Mouse (Mus musculus) retina, embryonic 14.5 days (tissue): ENCODE data around the gene Cacna2d4.
"Not testable (repeated sequence)": the region's sequence is repeated elsewhere in the genome, so short reads cannot be mapped to it uniquely, and the experiment has no call there.

Source experiments
- DNase-seq: peaks from one replicate; pipeline ENCODE4 v3.0.0-alpha.2; 2015; ENCODE audit warnings: low spot score

Gene Cacna2d4

DNA sequence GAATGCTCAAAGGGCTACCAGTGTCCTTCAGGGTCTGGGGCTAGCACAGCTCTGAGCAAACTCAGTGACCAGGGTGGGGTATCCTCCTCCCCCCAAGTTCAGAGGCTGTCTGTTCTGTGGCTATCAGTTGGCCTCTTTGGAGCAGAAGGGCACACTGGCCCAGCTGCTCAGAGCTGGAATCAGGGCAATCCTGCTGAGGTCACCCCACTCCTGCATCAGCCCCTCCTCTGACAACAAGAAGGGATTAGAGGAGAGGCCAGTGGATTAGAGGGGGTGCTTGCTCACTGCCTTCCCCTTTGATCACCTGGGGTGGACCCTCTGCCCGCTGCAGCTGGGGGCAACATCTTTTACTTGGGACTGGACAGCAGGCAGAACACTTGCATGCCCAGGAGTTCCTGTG lies at the start of gene Cacna2d4:
Gene Cacna2d4 (plus strand): TSS at position 286 of the 400 bp plus-strand sequence.
- peak; percentile 30 for DNase-seq

DNA sequence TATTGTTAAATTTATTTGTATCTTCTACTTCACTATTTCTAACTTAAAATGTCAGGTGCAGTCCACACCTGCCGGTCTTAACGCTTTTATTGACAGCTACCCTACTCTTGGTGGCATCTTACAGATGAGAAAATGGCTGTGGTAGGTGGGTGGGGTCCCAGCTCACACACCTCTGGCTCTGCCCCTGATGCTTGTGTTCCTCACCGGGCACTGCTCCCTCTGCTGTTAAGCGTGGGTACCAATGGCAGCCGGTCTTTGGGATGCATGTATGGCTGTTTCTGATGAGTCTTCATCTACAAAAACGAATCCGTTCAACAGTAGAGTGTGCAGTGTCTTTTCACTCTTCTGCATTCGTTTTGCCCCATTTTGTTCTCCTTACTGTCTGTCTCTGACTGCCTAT lies 49.7 kb upstream of the Cacna2d4 start:
- peak; percentile 30 for DNase-seq

DNA sequence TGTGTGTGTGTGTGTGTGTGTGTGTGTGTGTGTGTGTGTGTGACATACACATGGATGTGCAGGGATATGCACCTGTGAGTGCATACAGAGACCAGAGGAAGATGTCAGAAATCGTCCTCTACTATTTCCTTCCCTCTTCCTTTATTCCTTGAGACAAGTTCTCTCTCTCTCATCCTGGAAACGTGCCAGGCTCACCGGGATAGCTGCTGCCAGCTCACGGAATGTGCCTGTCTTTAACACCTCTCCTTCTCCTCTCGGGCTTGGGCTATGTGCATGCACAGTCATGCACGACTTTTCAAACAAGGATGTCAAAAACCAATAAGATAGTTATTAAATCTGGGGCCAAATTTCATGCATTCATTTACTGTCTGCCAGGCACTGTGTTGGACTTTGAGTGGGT lies 48.7 kb upstream of the Cacna2d4 start:
- no peak for DNase-seq

DNA sequence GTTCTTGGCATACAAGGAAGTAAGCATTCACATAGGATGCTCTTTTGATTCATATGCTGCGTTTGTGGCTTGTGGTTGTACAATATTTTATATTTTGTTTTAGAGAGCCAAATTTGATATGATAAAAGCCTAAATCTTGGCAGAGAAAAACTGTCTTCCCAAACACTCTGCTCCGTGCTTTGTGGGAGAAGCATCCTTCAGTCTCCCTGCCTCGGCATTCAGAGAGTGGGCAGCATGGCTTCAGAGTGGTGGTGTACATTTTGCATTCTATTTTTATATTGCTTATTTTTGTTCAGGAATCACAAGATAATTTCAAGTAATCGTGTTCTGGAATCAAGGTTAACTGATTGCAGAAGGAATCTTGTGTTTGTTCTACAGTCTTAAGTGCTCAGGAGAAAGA lies 44.8 kb upstream of the Cacna2d4 start:
- no peak for DNase-seq

DNA sequence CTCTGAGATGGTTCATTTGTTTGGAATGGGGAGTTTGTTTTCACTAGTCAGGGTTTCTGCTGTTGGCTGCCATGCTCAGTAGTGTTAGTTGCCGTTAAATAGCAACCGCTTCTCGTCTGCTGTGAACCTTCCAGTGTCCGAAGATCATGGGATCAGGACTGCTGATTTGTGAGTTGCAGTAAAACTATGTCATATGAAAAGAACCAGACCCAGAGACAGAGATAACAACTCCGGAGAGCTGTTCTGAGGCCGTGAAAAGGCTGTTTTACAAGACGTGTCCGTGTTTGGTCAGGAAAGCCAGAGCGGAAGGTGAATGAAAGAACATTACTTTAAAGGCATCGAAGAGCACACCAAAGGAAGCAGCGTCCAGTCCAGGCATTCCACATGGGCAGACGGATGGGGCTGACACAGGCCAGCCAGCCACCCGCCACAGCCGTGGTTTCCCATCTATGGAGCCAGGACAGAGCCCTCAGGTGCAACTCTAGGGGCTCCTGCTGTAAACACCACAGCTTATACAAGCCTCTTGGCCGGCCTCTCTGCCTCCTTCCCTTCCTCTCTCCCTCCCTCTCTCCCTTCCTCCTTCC lies 42.7 kb upstream of the Cacna2d4 start:
- DNase-seq: no peak

DNA sequence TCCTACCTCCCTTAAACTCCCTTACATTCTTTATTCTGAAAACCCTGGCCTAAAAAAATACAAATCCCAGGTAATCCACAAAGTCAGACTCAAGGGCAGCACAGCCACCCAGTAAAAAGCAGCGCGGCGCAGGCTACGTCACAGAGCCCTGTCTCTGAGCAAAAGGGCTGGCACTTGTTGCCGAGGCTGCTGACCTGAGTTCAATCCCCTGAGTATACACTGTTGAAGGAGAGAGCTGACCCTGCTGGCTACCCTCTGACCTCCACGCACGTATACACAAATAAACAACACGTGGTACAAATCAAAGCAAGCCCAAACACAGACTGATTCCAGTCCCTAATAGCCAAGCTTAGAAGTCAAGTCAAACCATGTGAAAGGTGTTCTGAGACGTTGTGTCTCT lies 42.2 kb upstream of the Cacna2d4 start:
- no peak for DNase-seq

DNA sequence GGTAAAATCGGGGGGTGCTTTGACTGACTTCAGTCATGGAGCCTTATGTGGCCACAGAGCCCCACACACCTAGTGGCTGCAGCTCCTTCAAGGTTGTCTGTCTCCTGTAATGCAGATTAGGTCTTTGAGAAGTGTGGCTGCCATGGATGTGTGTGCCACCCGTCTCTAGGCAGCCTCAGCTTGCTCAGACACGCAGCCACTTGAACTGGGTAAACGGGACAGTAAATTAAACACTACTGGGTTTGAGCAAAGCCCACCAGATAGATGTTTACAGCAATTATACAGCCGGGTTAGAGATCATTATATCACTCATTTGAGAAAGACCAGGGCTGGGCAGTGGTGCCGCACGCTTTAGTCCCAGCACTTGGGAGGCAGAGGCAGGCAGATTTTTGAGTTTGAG lies 41.7 kb upstream of the Cacna2d4 start:
- no peak for DNase-seq

DNA sequence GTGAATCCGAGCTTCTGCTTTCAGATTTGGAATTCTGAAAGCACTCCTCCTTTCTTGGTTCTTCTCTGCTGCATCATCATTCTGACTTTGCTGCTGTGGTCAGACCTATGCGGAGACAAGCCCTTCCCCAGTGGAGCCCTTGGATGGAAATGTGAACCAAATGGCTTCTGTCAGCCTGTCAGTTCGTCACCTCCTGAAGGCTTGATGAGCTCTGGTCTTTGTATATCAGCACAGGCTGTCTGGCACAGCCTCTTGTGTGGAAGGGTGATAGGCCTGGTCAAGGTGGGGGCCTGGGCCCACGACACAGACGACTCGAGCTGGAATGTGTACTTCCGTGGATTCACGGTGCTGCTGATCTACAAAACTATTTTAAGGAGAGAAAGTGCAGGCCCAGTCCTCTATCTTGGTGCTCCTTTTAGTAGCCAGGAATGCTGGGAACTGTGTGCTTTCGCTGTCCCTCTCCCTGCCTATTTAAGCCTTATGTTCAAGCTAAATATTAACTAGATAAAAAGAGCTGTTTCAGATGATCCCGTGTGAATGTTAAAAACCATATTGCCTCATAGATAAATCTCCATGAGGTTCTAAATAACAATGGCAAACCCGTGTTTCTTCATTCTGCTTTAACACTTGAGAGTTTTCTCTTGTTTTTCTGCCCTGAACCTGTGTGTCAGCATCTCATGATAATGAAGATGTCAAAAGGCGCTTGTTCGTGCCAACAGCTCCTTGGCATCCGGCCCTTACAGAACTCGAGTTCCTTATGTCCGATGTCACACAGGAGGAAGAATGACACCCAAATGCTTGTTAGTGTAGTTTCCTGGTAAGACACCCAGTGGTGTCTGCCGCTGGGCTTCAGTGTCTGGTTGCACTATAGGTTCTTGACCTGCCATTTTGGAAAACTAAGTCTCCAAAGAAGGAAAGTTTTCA lies 39.7 kb upstream of the Cacna2d4 start, which contains the start of gene Cacna1c:
Gene Cacna1c (minus strand): TSS at position 37 of the 924 bp plus-strand sequence.
- DNase-seq: no peak

DNA sequence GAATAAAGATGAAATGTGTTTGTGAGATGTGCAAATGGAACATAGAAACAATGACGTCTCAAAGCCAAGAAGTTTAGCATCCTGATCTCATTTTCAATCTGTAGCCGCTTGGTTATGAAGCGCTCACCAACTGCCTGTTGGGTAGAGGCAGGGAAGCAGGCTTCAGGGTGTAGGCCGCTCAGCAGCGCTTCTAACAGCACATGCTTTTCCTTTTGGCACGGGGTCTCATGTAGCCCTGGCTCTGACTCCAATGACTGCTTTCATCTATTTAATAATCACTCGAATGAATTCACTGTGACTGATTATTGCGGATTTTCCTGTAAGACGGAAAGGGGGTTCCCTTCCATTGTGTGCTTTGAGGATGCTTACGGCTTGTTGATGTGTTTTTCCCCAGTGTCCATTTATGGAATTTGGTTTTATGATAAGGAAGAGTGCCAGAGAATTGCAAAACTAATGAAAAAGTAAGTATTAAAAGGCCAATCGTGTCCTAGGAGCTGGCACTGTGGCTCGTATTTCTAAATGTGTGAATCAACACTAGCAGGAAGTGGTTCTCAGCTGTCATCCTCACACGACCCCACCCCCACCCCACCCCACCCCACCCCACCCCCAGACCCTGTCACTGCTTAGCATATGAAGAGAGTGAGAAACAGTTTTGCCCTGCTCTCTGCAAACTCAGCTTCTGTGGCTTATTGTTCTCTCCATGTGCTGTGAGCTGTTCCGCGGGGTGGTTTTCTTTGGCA lies 37.6 kb upstream of the Cacna2d4 start:
- DNase-seq: no peak

DNA sequence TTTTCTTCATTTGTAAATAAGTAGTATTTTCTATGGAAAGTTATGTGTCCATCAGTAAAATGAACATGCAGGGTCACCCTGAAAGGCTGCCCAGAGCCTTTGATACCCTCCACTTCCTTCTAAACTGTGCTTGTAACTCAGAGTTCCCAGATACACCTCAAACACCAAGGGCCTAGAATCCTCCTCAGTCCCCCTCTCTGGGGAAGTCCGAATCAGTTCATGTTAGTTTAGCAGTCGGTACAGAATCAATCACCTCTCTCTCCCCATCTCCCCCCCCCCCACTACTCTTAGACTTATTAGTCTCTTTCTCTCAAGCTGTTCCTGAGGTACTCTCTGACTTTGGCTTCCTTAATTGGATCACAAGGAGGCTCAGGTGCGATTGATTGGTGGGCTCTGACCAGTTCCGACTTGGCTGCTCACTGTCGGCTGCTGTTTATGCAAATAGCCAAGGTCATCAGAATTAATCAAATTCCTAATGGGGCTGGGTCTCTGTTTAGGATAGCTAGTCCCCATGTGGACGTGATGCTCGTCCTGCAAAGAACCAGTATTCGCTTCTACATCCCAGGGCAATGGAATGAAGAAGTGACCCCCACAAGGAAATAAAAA lies 36.9 kb upstream of the Cacna2d4 start:
- DNase-seq: no peak

DNA sequence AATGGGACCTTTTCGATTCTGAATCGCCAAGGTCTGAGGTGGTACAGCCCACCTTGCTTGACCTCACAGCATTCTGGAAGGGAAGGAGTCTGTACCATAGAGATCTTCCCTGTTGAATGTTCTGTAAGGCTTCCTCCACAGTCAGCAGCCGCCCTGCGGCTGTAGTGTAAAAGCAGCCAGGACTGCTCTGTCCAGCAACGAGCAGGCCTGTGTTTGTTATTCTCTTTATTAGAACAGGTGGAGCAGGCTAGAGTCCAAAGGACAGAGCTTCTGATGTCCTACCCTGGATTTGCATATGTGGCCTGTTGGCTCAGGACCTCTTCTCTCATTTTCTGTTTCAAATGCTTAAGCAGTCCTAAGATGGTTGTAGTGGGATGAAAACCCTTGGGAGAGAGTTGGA lies 36.0 kb upstream of the Cacna2d4 start:
- no peak for DNase-seq

DNA sequence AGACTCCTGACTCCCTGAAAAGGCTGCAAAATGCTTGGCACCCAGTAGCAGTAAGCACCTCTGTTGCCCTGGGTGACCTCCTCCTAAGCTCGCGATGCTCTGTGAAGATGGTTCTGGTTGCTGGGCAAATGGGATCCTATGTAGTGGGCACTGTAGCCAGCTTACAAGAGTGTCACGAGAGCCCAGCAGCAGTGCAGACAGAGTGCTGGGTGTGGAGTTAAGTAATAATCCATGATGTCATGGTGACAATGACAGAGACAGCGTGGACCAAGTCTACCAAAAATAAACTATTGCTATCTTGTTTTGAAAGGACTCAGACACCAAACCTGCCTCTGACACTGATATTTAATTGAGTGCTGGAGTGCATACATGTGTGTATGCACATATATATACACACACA lies 34.8 kb upstream of the Cacna2d4 start:
- DNase-seq: no peak

DNA sequence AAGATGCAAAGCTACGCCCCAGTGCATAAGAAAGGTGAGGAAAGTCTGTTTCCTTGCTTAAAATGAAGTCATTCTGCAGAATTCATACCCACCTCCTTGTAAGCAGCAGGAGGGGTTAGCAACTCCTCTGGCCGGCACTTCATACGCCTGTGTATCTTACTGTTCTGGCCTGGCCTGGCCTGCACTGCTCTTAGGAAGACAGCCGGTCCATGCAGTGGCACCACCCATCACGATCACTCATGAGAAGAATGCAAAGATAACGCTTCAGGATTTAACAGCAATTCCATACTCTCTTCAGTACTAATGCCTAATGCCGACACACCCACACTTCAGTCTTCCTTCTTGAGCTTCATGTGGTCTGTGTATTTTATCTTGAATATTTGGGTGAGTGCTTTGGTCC lies 32.0 kb upstream of the Cacna2d4 start:
- DNase-seq: no peak

DNA sequence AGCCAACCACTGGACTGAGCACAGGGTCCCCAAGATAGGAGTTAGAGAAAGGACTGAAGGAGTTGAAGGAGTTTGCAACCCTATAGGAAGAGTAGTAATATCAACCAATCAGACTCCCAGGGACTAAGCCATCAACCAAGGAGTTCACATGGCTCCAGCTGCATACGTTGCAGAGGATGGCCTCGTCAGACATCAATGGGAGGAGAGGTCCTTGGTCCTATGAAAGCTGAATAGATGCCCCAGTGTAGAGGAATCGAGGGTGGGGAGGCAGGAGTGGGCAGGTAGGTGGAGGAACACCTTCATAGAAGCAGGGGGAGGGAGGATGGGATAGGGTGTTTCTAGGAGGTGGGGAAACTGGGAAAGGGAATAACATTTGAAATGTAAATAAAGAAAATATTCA lies 31.4 kb upstream of the Cacna2d4 start:
- no peak for DNase-seq

DNA sequence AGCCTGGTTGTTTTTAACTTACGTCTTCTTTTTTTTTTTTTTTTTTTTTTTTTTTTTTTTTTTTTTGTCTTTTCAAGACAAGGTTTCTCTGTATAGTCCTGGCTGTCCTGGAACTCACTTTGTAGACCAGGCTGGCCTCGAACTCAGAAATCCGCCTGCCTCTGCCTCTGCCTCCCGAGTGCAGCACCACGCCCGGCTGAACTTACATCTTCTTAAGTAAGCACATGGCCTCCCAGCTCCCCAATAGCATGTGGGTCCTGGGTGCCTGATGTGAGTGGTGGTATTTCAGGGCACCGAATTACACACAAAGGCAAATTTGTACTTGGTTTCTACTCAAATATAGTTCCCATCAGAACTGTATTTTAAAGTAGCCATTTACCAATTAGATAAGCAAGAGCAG lies 30.3 kb upstream of the Cacna2d4 start:
- not testable (repeated sequence) for DNase-seq

DNA sequence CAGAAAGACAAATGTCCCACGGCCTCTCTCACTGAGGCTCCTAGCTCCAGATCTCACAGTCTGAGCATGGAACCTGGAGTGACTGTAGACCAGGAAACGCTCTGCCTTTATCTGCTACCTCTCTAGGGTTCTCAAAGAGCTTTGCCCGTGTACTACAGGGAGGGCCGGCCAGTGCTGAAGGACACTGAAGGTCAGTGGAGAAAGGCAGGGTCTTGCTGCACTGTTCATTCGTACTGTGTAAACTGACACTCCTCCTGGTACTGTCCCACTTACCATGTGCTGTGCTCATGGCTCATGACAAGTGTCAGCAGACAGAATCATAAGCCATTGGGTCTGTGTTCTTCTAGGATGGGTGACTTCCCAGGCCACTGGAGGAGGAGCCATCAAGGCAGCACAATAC lies 23.0 kb upstream of the Cacna2d4 start:
- DNase-seq: no peak

DNA sequence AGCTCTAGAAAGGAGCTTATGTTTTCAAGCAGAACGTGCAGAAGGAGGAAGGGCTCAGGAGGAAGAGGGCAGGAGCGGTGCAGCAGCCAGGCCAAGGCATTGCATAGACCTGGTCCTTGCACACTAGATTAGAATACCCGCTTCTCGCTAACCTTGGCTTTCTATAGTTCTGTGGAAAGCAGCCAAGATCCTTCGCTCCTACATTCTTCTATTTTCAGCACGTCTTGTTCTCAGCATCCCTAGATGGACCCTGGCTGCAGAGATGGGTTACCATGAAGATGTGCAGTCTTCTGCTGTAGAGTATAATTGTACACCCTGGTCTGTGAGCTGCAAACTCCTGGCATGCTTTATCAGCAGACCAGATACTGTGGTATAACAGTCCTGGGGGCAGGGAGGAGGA lies 22.1 kb upstream of the Cacna2d4 start:
- DNase-seq: no peak

DNA sequence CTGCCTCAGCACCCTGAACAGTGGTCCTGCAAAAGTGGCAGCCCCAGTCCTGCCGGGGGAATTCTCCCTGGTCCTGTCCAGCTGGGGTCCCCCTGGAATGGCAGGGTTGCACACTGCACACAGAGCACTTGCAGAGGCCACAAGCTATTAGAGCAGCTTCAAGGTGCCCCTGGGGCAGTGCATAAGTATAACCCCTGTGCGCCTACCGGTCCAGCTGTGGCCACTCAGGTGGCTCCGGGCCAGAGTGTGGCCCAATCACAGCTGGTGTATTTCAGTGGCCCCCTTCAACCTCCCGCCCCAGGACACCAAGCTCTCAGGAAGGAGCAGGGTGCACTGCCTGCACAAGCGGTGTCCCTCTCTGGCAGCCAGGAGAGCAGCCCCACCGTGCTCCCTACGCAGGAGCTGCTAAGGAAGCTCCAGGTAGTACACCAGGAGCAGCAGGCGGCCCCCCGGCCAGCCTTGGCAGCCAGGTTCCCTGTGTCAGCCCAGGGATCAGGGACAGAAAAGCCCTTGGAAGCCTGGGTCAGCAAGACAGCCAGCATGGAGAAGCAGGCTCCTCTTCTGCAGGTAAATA lies 21.2 kb upstream of the Cacna2d4 start:
- DNase-seq: no peak

DNA sequence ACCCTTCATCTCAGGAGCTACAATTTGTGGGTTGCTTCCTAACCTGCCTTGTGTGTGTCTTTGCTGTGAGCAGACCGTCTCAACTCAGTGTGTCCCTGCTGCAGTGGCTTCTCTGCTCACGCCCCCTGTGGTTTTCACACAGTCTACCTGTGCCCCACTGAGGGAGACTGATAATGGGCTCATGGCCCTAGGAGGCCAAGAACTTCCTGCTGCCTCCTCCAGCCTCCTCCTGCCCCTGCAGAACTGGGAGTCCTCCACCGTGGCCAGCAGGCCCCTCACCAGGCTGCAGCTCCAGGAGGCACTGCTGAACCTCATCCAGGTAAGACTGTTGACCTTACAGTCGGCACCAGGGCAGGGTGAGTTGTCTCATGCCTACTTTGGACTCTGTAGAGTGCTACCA lies 18.7 kb upstream of the Cacna2d4 start:
- DNase-seq: no peak

DNA sequence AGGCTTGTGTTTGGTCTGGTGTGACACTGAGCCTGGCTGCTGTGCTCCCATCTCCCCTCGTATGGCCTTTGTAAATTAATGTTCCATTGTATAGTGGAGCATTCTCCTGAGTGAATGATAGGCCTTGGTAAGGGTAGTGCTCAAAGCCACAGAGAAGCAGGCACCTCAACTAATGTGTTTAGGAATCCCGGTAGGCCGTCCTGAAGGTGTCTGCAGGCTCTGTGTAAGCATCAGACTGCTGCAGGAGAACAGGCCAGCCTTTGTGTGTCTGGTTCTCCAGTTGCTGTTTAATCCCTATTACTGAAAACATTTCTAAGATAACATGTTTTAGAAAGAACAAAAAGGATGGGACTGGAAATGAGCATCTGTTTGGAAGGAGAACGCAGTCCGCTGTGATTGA lies 17.7 kb upstream of the Cacna2d4 start:
- DNase-seq: no peak

DNA sequence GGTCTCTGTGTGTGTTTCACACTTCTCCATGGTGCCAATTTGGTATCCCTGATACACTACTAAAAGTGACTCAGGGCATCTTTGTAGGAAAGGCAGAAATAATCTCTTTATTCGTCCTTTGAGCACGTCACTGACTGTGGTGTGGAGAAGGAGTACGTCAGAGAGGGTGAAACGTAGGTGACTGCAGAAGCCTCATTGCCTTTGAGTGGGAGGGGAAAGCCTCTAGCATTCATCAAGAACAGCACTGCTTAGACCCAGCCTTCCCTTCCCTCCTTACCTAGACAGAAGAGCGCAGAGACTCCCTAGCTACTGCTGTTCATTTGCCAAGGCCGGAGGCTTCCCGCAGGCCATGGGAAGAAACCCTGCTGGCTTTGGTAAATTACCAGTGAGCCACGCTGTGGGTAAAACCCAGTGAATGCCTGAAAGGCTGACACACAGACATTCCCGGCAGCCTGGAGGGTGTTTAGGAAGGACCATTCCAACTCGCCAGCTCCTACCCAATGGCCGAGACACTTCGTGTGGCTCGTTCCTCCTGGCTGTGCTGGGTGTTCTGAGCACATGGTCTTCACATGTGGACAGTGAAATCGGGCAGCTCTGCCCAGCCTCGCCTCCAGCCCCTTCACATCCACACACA lies 17.0 kb upstream of the Cacna2d4 start:
- DNase-seq: no peak

DNA sequence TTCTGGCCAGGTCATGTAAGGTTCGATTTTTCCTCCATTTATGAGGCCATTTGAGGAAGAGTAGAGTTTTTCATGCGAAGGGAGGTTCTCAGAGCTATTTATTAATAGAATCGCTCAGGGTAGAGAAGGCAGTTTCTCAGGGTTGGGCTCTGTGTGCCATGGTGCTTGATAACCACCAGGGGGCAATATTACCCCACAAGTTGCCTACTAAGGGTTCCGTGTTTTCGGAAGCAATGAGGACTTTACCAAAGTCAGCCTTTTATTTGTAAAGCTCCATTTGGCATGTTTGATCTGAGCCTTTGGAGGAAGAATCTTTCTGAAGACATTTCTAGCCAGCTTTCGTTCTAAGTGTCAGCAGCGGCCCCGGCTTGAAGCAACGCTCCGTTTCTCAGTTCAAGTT lies 16.0 kb upstream of the Cacna2d4 start:
- peak; percentile 84 for DNase-seq
